Mouse (Mus musculus) induced T-regulatory cell, adult 2 months (primary cell): Measurements from ENCODE around the gene Lrch3.

Source experiments
- DNase-seq: peaks from one replicate; pipeline ENCODE4 v3.0.0-alpha.2; 2012; ENCODE audit warnings: low read depth

Lrch3 gene

GRCm38 (mm10) chr16:32992158-32992557, 78.3 kb downstream of the Lrch3 start:
- DNase-seq, result no peak

DNA sequence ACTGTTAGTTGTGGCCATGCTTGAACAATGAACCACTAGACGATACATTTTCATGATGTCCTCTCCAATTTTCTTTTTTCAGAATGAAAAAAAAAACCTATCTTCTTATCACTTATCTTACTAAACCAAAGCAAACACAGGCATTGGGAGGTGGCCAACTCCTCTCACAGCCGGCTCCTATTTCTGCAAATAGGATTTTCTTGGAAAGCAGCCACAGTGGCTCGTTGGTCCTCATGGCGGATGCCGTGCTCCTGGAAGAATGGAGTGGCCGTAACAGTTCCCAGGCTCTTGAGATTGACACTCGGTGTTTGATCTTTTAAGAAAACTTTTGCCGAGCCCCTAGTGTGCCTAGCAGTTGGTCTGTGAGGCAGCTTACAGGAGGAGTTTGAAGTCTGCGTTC, 91.3 kb downstream of the Lrch3 start:
- no peak for DNase-seq

DNA sequence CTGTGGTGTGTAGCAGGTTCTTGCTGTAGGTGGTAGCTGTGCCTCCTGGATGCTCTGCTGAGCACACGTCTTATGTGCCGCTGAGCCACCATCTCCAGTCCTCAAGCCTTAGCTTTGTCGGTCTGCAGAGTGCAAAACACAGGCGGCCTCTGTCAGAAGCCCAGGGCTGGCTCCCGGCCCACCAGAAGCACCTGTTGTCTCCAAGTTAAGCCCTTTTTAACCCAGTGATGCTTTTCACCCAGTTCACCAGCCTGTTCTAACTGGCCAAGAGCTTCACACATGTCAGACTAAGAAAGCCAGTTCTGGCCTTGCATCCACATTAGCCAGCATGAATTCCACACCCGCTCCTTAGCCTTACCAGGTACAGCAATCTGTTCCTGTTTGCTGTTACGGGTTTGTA, 93.0 kb downstream of the Lrch3 start:
- no peak for DNase-seq

GRCm38 (mm10) chr16:33007436-33007835, 93.5 kb downstream of the Lrch3 start:
- no peak for DNase-seq

DNA sequence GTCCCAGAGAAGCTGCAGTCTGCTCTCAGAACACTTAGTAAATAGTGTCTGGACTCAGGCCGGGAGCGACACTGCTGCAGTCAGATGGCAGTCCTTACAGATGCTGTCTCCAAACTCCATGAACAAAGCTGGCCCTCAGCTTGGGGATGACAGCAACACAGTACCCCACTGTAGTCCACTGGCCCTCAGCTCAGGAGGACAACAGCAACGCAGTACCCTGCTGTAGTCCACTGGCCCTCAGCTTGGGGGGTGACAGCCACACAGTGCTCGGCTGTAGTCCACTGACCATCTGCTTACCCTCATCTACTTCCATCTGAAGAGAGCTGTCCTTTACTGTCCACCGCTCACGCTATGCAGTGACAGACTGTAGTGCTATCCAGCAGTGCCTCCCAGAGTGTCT, 96.3 kb downstream of the Lrch3 start:
- DNase-seq, result no peak

- no peak for DNase-seq
Measured at GRCm38 (mm10) chr16:33013801-33014200, 99.9 kb downstream of the Lrch3 start.

- no peak for DNase-seq
Measured at GRCm38 (mm10) chr16:33014921-33015320, 101.0 kb downstream of the Lrch3 start.

- no peak for DNase-seq
Measured at GRCm38 (mm10) chr16:33015396-33015907, 101.6 kb downstream of the Lrch3 start.

GRCm38 (mm10) chr16:33015986-33016385, 102.1 kb downstream of the Lrch3 start:
- no peak for DNase-seq

GRCm38 (mm10) chr16:33017677-33018349, 103.9 kb downstream of the Lrch3 start:
- no peak for DNase-seq

DNA sequence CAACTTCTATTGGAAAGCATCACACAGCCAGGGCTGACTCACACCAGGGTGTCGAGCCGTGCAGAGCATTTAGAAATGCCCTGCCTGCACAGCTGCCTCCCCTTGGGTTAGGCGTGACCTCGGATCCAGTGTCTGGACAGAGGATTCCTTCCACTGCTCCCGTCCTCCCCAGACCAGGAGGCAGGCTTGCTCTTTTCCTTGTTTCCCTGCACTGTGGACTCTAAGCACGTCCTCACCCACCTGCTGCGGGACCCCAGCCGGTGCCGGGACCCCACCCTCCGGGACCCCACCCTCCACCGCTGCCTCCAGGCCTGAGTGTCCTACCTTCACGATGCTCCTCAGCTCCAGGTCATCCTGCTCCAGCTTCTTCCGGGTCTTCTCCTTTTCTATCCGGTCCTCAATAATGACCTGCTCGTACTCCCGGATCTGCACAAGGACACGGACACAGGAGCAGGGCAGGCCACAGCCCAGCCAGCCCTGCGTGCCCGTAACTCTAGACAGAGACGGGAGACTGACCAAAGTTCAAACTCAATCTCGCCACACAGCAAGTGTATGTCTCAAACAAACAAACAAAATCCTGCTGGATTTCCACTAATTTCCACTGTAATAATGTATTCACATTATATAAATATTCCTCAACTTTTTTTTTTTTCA, 105.3 kb downstream of the Lrch3 start:
- no peak for DNase-seq

DNA sequence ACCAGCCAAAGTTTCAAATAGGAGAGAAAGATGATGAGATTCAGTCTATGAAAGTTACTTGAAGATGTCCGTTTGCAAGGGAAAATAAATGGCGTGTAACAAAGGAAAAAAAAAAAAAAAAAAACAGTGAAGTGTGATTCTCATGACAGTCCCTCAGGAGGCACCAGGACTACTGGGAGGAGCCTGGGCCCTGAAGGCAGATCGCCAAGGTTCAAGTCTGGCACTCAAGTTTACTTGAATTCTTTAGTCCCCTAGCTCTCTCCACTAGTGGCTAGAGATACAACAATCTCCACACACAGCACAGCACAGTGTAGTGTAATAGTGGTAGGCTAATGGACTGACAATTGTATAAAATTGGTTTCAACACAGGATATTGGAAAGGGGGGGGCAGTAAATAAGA, 107.5 kb downstream of the Lrch3 start:
- no peak for DNase-seq

GRCm38 (mm10) chr16:33023750-33024149, 109.8 kb downstream of the Lrch3 start:
- DNase-seq, result peak; percentile 91

DNA sequence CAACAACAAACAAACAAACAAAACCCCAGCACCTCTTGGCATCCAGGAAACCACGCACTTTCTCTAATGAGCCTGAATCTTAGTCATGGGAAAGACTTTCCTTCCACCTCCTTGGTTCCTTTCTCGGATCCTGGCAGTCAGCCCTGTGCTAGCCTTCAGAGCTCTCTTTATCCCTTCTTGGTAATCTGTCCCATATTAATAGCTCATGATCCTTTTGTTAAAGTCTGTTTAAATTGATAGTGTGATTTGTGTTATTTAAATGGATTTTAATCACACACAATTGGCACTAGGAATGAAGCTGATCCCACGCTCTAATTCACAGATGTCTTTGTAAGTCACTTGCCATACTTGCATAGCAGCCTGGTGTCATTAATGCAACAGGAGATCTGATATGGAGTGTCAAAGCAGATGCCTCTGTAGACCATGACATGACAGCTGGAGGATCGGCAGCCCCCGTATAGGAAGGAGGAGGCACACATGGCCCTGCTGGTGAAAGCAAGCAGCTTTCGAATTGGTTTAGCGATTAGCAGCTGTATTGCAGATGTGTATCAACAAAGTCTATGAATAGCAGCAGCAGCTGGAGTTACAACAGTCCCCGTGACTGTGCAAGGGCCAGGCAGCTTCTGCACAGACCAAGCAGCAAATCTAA, 110.7 kb downstream of the Lrch3 start:
- DNase-seq, result no peak

GRCm38 (mm10) chr16:33026357-33026756, 112.5 kb downstream of the Lrch3 start:
- DNase-seq, result no peak

DNA sequence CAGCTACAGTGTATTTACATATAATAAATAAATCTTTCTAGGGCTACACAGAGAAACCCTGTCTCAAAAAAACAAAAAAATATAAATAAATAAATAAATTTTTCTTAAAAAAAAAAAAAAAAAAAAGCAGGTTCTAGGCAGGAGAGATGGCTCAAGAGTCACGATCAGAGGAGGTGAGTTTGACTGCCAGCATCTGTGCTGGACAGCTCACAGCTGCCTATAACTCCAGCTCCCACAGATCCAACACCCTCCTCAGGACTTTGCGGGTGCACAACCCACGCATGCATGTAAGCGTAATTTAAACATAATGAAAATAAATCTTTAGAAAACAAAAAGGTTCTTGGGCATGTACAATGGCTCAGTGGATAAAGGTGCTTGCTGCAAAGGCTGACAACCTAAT, 122.1 kb downstream of the Lrch3 start:
- DNase-seq, result no peak

DNA sequence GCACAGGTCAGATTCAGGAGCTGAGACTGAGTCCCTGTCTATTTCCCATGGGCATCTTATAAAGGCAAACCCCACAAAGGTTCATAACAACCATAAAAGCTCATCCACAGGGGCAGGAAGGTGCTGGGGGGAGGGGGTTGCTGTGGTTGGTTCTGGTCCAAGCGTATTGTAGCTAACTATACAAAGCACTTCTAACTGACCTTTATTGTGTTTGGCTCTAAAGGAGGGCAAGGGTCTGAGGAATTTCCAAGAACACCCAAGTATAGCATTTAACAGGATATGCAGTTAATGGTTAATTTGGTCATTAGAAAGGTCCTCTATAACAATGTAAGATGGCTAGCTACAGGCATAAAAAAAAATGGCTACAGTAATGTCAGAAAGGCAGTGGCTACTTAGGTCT, 128.8 kb downstream of the Lrch3 start:
- DNase-seq, result no peak

DNA sequence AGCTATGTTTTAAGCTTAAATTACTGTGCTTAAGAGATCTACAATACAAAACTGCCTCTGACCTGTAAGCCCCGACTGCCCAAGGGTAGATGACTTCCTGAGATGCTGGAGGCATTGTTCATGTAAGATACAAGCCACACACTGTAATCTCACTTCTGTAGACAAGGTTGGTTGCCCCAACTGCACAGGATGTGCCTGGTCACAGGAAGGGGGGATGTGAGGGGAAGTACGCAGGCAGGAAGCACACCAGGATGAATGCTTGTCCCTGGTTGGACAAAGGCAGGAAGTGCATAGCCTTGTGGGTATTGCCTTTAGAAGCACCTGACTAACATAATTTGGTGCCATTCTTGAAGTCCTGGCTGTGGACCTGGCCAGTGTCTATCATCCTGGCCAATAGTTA, 129.4 kb downstream of the Lrch3 start:
- DNase-seq, result peak; percentile 54

GRCm38 (mm10) chr16:33048004-33048403, 134.1 kb downstream of the Lrch3 start:
- DNase-seq, result no peak

- no peak for DNase-seq
Measured at GRCm38 (mm10) chr16:33048686-33049085, 134.8 kb downstream of the Lrch3 start.

GRCm38 (mm10) chr16:33049809-33050208, 135.9 kb downstream of the Lrch3 start:
- DNase-seq, result no peak

DNA sequence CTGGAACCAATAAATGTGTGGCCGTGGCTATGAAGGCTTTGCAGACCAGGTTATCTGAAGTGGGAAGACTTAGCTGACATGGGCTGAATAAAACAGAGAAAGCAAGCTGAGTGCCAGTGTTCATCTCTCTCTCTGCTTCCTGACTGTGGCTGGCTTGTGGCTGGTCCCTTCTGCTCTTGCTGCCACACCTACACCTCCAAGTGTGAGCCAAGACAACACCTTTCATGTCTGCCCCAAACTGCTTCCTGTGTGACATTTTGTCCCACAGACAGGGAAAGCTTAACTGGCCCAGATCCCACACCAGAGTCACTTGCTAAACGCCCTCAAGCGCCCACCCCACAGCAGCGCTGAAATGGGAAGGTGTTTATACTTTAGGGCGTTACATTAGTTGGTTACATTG, 139.2 kb downstream of the Lrch3 start:
- peak; percentile 46 for DNase-seq

- peak; percentile 30 for DNase-seq
Measured at GRCm38 (mm10) chr16:33054927-33055326, 141.0 kb downstream of the Lrch3 start.
